Mouse (Mus musculus) hindbrain, embryonic 11.5 days (tissue): ENCODE measurements around the gene Apobec3. TPM values are rescaled to one million over a fixed set of nuclear protein-coding genes. Genes with fewer than 3 reads are reported as not detected.

Source experiments
- ATAC-seq: fragments of 200-750 bp; cut with Nextera tagmentation; 2 replicates; pipeline ENCODE4 v1.8.0; 2017; ENCODE audit warnings: mild to moderate bottlenecking, moderate TSS enrichment, moderate library complexity; ENCODE audit not compliant: low FRiP score
- DNase-seq: peaks from one replicate; pipeline ENCODE4 v3.0.0-alpha.2; 2015; ENCODE audit warnings: low spot score
- H3K27ac ChIP-seq: fragments of 300-500 bp; sonication (generic); 2 replicates; pipeline ENCODE4 v1.5.1; 2014; ENCODE audit warnings: mild to moderate bottlenecking, low read depth, low read length
- H3K27me3 ChIP-seq: fragments of 300-500 bp; sonication (generic); 2 replicates; pipeline ENCODE4 v1.6.1; 2014; ENCODE audit warnings: mild to moderate bottlenecking, low read length, moderate library complexity, mixed read lengths; ENCODE audit not compliant: control insufficient read depth, insufficient read depth
- H3K36me3 ChIP-seq: fragments of 300-500 bp; sonication (generic); 2 replicates; pipeline ENCODE4 v1.6.1; 2014; ENCODE audit warnings: mild to moderate bottlenecking, low read length, moderate library complexity, mixed read lengths; ENCODE audit not compliant: control insufficient read depth, insufficient read depth
- H3K4me1 ChIP-seq: fragments of 300-500 bp; sonication (generic); replicated peaks from 2 replicates; pipeline ENCODE4 v1.6.1; 2014; ENCODE audit warnings: low read length, mixed read lengths; ENCODE audit not compliant: control insufficient read depth, insufficient read depth
- H3K4me2 ChIP-seq: fragments of 300-500 bp; sonication (generic); replicated peaks from 2 replicates; pipeline ENCODE4 v1.6.1; 2014; ENCODE audit warnings: mild to moderate bottlenecking, low read depth, low read length
- H3K4me3 ChIP-seq: fragments of 300-500 bp; sonication (generic); 2 replicates; pipeline ENCODE4 v1.5.1; 2014; ENCODE audit warnings: low read depth, low read length
- H3K9ac ChIP-seq: fragments of 300-500 bp; sonication (generic); 2 replicates; pipeline ENCODE4 v1.6.1; 2014; ENCODE audit warnings: low read depth, low read length
- H3K9me3 ChIP-seq: fragments of 300-500 bp; sonication (generic); 2 replicates; pipeline ENCODE4 v1.6.1; 2016; ENCODE audit warnings: low read length; ENCODE audit not compliant: control insufficient read depth
- WGBS: fragments of 180-500 bp; shearing (Covaris S2); extraction: QIAGEN DNeasy Blood & Tissue Kit; methylation state at CpG from one replicate; pipeline ENCODE4 v1.1.7; 2014; 5-methylcytosine and 5-hydroxymethylcytosine counted together
- polyA plus RNA-seq: library from polyadenylated mRNA; unstranded; fragments of >200 nt; fragmentation: Nextera tagmentation; extraction: Ambion mirVana; gene quantifications from 2 replicates; pipeline ENCODE4 v1.2.1, GENCODE M21; 2014

The Apobec3 gene
- polyA plus RNA-seq, 1 experiment from 2014 or later, result 9.3 TPM

- Histone ChIP-seq H3K4me2 (no peak overlapping the region), H3K27ac (no peak overlapping the region), H3K27me3 (0 out of 2 replicates have a peak, but pooled peaks cover 2% of the 10 kb centered on the region), H3K36me3 (no peaks in the 10 kb centered on the region), H3K4me1 (0 out of 2 replicates have a peak, but pooled peaks cover 4% of the 10 kb centered on the region), H3K4me3 (no peak overlapping the region), H3K9me3 (no peaks in the 10 kb centered on the region), H3K9ac (no peak overlapping the region)
- DNase-seq (no peak), ATAC-seq (no peak)
- 85% methylated on average over 8 of the region's 8 CpGs for WGBS
These were observed 65.1 kb downstream of the Apobec3 start for GRCm38 (mm10) chr15:79956559-79956958.

GRCm38 (mm10) chr15:79958418-79958817 lies 67.0 kb downstream of the Apobec3 start:
- no peak for DNase-seq
- Histone ChIP-seq H3K36me3 (no peaks in the 10 kb centered on the region), H3K4me3 (no peak overlapping the region), H3K27me3 (no peaks in the 10 kb centered on the region), H3K4me2 (no peak overlapping the region), H3K9ac (no peak overlapping the region), H3K9me3 (no peaks in the 10 kb centered on the region), H3K4me1 (0 out of 2 replicates have a peak, but pooled peaks cover 4% of the 10 kb centered on the region), H3K27ac (no peak overlapping the region)
- ATAC-seq, result no peak
- WGBS, result 57% methylated on average over 3 of the region's 3 CpGs

GRCm38 (mm10) chr15:79961366-79961921 lies 70.0 kb downstream of the Apobec3 start:
- Histone ChIP-seq H3K27me3 (no peaks in the 10 kb centered on the region), H3K27ac (no peak overlapping the region; the same call in 1 of the 2 replicates), H3K36me3 (no peaks in the 10 kb centered on the region), H3K4me3 (no peak overlapping the region), H3K9me3 (no peaks in the 10 kb centered on the region), H3K4me2 (no peak overlapping the region), H3K9ac (no peak overlapping the region), H3K4me1 (0 out of 2 replicates have a peak, but pooled peaks cover 4% of the 10 kb centered on the region)
- no peak for ATAC-seq
- WGBS, result 44% methylated on average over 9 of the region's 9 CpGs
- peak; percentile 39 for DNase-seq

- Histone ChIP-seq H3K27ac (no peak overlapping the region), H3K4me2 (no peak overlapping the region), H3K9me3 (no peaks in the 10 kb centered on the region), H3K4me1 (0 out of 2 replicates have a peak, but pooled peaks cover 4% of the 10 kb centered on the region), H3K36me3 (no peaks in the 10 kb centered on the region), H3K9ac (no peak overlapping the region), H3K4me3 (no peak overlapping the region), H3K27me3 (no peaks in the 10 kb centered on the region)
- DNase-seq (no peak), ATAC-seq (no peak)
- 88% methylated on average over 18 of the region's 18 CpGs for WGBS
These were observed 71.2 kb downstream of the Apobec3 start for GRCm38 (mm10) chr15:79962661-79963060.

GRCm38 (mm10) chr15:79964376-79964775 lies 72.9 kb downstream of the Apobec3 start:
- Histone ChIP-seq H3K4me2 (no peak overlapping the region), H3K4me3 (no peak overlapping the region)
- no peak for ATAC-seq

More at GRCm38 (mm10) chr15:79964376-79964775, 72.9 kb downstream of the Apobec3 start:
- H3K36me3 ChIP-seq, result no peaks in the 10 kb centered on the region
- no peak overlapping the region for H3K9ac ChIP-seq
- no peak for DNase-seq
- H3K9me3 ChIP-seq, result no peaks in the 10 kb centered on the region
- no peak overlapping the region for H3K27ac ChIP-seq
- WGBS, result 90% methylated on average over 7 of the region's 7 CpGs
- H3K27me3 ChIP-seq, result no peaks in the 10 kb centered on the region
- 0 out of 2 replicates have a peak, but pooled peaks cover 4% of the 10 kb centered on the region for H3K4me1 ChIP-seq

Other genes starting within 250 kb of the Apobec3 start
- 3.7 and 6.0 TPM in 2 replicates for gene Fam227a, start 232.7 kb upstream of the Apobec3 start, polyA plus RNA-seq
- gene Cby1, start 232.5 kb upstream of the Apobec3 start, polyA plus RNA-seq, result 74.6 and 76.1 TPM in 2 replicates
- gene Tomm22, start 220.8 kb upstream of the Apobec3 start, polyA plus RNA-seq, result 337 and 338 TPM in 2 replicates
- 12.2 and 14.7 TPM in 2 replicates for gene Josd1, start 203.7 kb upstream of the Apobec3 start, polyA plus RNA-seq
- 28.1 and 33.9 TPM in 2 replicates for gene Gtpbp1, start 200.8 kb upstream of the Apobec3 start, polyA plus RNA-seq
- 4.3 and 9.5 TPM in 2 replicates for gene Sun2, start 149.1 kb upstream of the Apobec3 start, polyA plus RNA-seq
- gene Dnal4, start 113.8 kb upstream of the Apobec3 start, polyA plus RNA-seq, result 61.8 and 71.9 TPM in 2 replicates
- 1.5 and 1.7 TPM in 2 replicates for gene Nptxr, start 86.9 kb upstream of the Apobec3 start, polyA plus RNA-seq
- 0.26 TPM in 1 of 2 replicates, not detected in the other for gene Npcd, start 57.4 kb upstream of the Apobec3 start, polyA plus RNA-seq
- 10.8 and 14.4 TPM in 2 replicates for gene Cbx6, start 57.0 kb upstream of the Apobec3 start, polyA plus RNA-seq
- gene Cbx7, start 79.5 kb downstream of the Apobec3 start, polyA plus RNA-seq, result 1.7 and 2.2 TPM in 2 replicates
- 1.9 and 2.2 TPM in 2 replicates for gene Pdgfb, start 123.3 kb downstream of the Apobec3 start, polyA plus RNA-seq
- 7.3 and 8.9 TPM in 2 replicates for gene Syngr1, start 199.7 kb downstream of the Apobec3 start, polyA plus RNA-seq
- gene Rpl3, start 200.2 kb downstream of the Apobec3 start, polyA plus RNA-seq, result 1,014 and 1,045 TPM in 2 replicates
- gene Tab1, start 241.5 kb downstream of the Apobec3 start, polyA plus RNA-seq, result 21.6 and 24.7 TPM in 2 replicates